Mouse (Mus musculus): ENCODE data around the gene Zfp819. TPM values are rescaled to one million over a fixed set of nuclear protein-coding genes. Genes with fewer than 3 reads are reported as not detected.
A peak's percentile ranks its signal among the peaks of the same experiment; 100 is the strongest.

The Zfp819 gene
- 0.47 and 0.53 TPM in 2 replicates for polyA plus RNA-seq (2014; fragmentation: Nextera tagmentation; extraction: Ambion mirVana)

- peak; percentile 94 for ATAC-seq
- H3K4me1 ChIP-seq (ENCODE audit: control insufficient read depth, insufficient read depth, low read length): peaks cover 7% of the 10 kb centered on the region
- H3K27ac ChIP-seq (ENCODE audit: low read depth, low read length): no peak within 1 kb of the TSS
- peak within 1 kb of the TSS; percentile 69 for H3K4me2 ChIP-seq (ENCODE audit: low read length)
- H3K9ac ChIP-seq (ENCODE audit: low read length): peak within 1 kb of the TSS; percentile 41
- H3K27me3 ChIP-seq (replicated peaks; ENCODE audit: control insufficient read depth, insufficient read depth, low read length): no peaks in the 10 kb centered on the region
- H3K36me3 ChIP-seq (ENCODE audit: control insufficient read depth, insufficient read depth, low read length): no peaks in the 10 kb centered on the region
- H3K9me3 ChIP-seq (replicated peaks; ENCODE audit: control insufficient read depth, low read length): no peaks in the 10 kb centered on the region
- WGBS: 16% methylated on average over 41 of the region's 41 CpGs
- H3K4me3 ChIP-seq (ENCODE audit: low read depth, low read length): peak within 1 kb of the TSS; percentile 35
- DNase-seq (ENCODE audit: low spot score): peak; percentile 86
Measured at GRCm38 (mm10) chr7:43606896-43607742, at the start of gene Zfp819. TSS of gene Zfp819 (plus strand) at chr7:43607169.

- Histone ChIP-seq H3K4me2 (ENCODE audit: low read length) (peak within 1 kb of the TSS; percentile 76), H3K9me3 (replicated peaks; ENCODE audit: control insufficient read depth, low read length) (no peaks in the 10 kb centered on the region), H3K27ac (ENCODE audit: low read depth, low read length) (peak within 1 kb of the TSS; percentile 87), H3K9ac (ENCODE audit: low read length) (peak within 1 kb of the TSS; percentile 78), H3K4me1 (ENCODE audit: control insufficient read depth, insufficient read depth, low read length) (peaks cover 10% of the 10 kb centered on the region), H3K36me3 (ENCODE audit: control insufficient read depth, insufficient read depth, low read length) (peaks cover 18% of the 10 kb centered on the region), H3K4me3 (ENCODE audit: low read depth, low read length) (peak within 1 kb of the TSS; percentile 79), H3K27me3 (replicated peaks; ENCODE audit: control insufficient read depth, insufficient read depth, low read length) (no peaks in the 10 kb centered on the region)
- under 1% methylated on average over 27 of the region's 27 CpGs for whole genome bisulfite sequencing
- ATAC-seq: peak; percentile 94
- DNase-seq (ENCODE audit: low spot score): peak; percentile 98
Measured at GRCm38 (mm10) chr7:43562006-43562633, 44.8 kb upstream of the Zfp819 start, which contains the start of gene Zfp658. TSS of gene Zfp658 (plus strand) at chr7:43562256.

GRCm38 (mm10) chr7:43562651-43563070 lies 44.3 kb upstream of the Zfp819 start:
- peaks cover 24% of the 10 kb centered on the region for H3K36me3 ChIP-seq (ENCODE audit: control insufficient read depth, insufficient read depth, low read length)
- peak overlapping the region; percentile 79 for H3K4me3 ChIP-seq (ENCODE audit: low read depth, low read length)
- H3K4me2 ChIP-seq (ENCODE audit: low read length): peak overlapping the region; percentile 76
- 0% methylated on average over 10 of the region's 10 CpGs for WGBS
- peak overlapping the region; percentile 78 for H3K9ac ChIP-seq (ENCODE audit: low read length)
- H3K9me3 ChIP-seq (replicated peaks; ENCODE audit: control insufficient read depth, low read length): no peaks in the 10 kb centered on the region
- ATAC-seq (peak; percentile 27), DNase-seq (ENCODE audit: low spot score) (peak; percentile 45)
- no peaks in the 10 kb centered on the region for H3K27me3 ChIP-seq (replicated peaks; ENCODE audit: control insufficient read depth, insufficient read depth, low read length)
- H3K4me1 ChIP-seq (ENCODE audit: control insufficient read depth, insufficient read depth, low read length): peaks cover 10% of the 10 kb centered on the region
- H3K27ac ChIP-seq (ENCODE audit: low read depth, low read length): peak overlapping the region; percentile 87

- no peak overlapping the region for H3K27ac ChIP-seq (ENCODE audit: low read depth, low read length)
- DNase-seq (ENCODE audit: low spot score) (no peak), ATAC-seq (no peak)
- H3K27me3 ChIP-seq (replicated peaks; ENCODE audit: control insufficient read depth, insufficient read depth, low read length): no peaks in the 10 kb centered on the region
- H3K4me1 ChIP-seq (ENCODE audit: control insufficient read depth, insufficient read depth, low read length): peaks cover 10% of the 10 kb centered on the region
- peaks cover 30% of the 10 kb centered on the region for H3K36me3 ChIP-seq (ENCODE audit: control insufficient read depth, insufficient read depth, low read length)
- H3K4me3 ChIP-seq (ENCODE audit: low read depth, low read length): peak overlapping the region; percentile 79
- H3K9ac ChIP-seq (ENCODE audit: low read length): peak overlapping the region; percentile 78
- WGBS: 56% methylated on average over 6 of the region's 6 CpGs
- H3K4me2 ChIP-seq (ENCODE audit: low read length): peak overlapping the region; percentile 76
- no peaks in the 10 kb centered on the region for H3K9me3 ChIP-seq (replicated peaks; ENCODE audit: control insufficient read depth, low read length)
Measured at GRCm38 (mm10) chr7:43563300-43563699, 43.7 kb upstream of the Zfp819 start.

- Histone ChIP-seq H3K27ac (ENCODE audit: low read depth, low read length) (no peak overlapping the region), H3K4me1 (ENCODE audit: control insufficient read depth, insufficient read depth, low read length) (no peaks in the 10 kb centered on the region), H3K9me3 (replicated peaks; ENCODE audit: control insufficient read depth, low read length) (no peaks in the 10 kb centered on the region), H3K4me2 (ENCODE audit: low read length) (no peak overlapping the region), H3K4me3 (ENCODE audit: low read depth, low read length) (no peak overlapping the region), H3K36me3 (ENCODE audit: control insufficient read depth, insufficient read depth, low read length) (peaks cover 78% of the 10 kb centered on the region), H3K27me3 (replicated peaks; ENCODE audit: control insufficient read depth, insufficient read depth, low read length) (no peaks in the 10 kb centered on the region), H3K9ac (ENCODE audit: low read length) (no peak overlapping the region)
- ATAC-seq (no peak), DNase-seq (ENCODE audit: low spot score) (no peak)
- WGBS: 91% methylated on average over 2 of the region's 2 CpGs
Measured at GRCm38 (mm10) chr7:43571216-43571615, 35.8 kb upstream of the Zfp819 start.

GRCm38 (mm10) chr7:43579440-43580171 lies 27.4 kb upstream of the Zfp819 start, which contains the start of gene Zfp719:
TSS of gene Zfp719 (plus strand) at chr7:43579610.
- Histone ChIP-seq H3K27me3 (replicated peaks; ENCODE audit: control insufficient read depth, insufficient read depth, low read length) (no peaks in the 10 kb centered on the region), H3K27ac (ENCODE audit: low read depth, low read length) (peak within 1 kb of the TSS; percentile 80), H3K36me3 (ENCODE audit: control insufficient read depth, insufficient read depth, low read length) (peaks cover 23% of the 10 kb centered on the region), H3K4me3 (ENCODE audit: low read depth, low read length) (peak within 1 kb of the TSS; percentile 52), H3K4me2 (ENCODE audit: low read length) (peak within 1 kb of the TSS; percentile 76), H3K9me3 (replicated peaks; ENCODE audit: control insufficient read depth, low read length) (no peaks in the 10 kb centered on the region), H3K9ac (ENCODE audit: low read length) (peak within 1 kb of the TSS; percentile 67), H3K4me1 (ENCODE audit: control insufficient read depth, insufficient read depth, low read length) (peaks cover 10% of the 10 kb centered on the region)
- ATAC-seq: peak; percentile 98
- peak; percentile 99 for DNase-seq (ENCODE audit: low spot score)
- under 1% methylated on average over 37 of the region's 37 CpGs for WGBS

GRCm38 (mm10) chr7:43580526-43580925 lies 26.4 kb upstream of the Zfp819 start:
- ATAC-seq (no peak), DNase-seq (ENCODE audit: low spot score) (no peak)
- peak overlapping the region; percentile 76 for H3K4me2 ChIP-seq (ENCODE audit: low read length)
- H3K27ac ChIP-seq (ENCODE audit: low read depth, low read length): no peak overlapping the region
- H3K9ac ChIP-seq (ENCODE audit: low read length): peak overlapping the region; percentile 67; the same call in 1 of the 2 replicates
- H3K27me3 ChIP-seq (replicated peaks; ENCODE audit: control insufficient read depth, insufficient read depth, low read length): no peaks in the 10 kb centered on the region
- 67% methylated on average over 5 of the region's 5 CpGs for WGBS
- no peaks in the 10 kb centered on the region for H3K9me3 ChIP-seq (replicated peaks; ENCODE audit: control insufficient read depth, low read length)
- H3K4me1 ChIP-seq (ENCODE audit: control insufficient read depth, insufficient read depth, low read length): peaks cover 10% of the 10 kb centered on the region
- H3K36me3 ChIP-seq (ENCODE audit: control insufficient read depth, insufficient read depth, low read length): peaks cover 26% of the 10 kb centered on the region
- peak overlapping the region; percentile 52 for H3K4me3 ChIP-seq (ENCODE audit: low read depth, low read length)

GRCm38 (mm10) chr7:43584790-43585189 lies 22.2 kb upstream of the Zfp819 start:
- no peak overlapping the region for H3K4me3 ChIP-seq (ENCODE audit: low read depth, low read length)
- no peaks in the 10 kb centered on the region for H3K9me3 ChIP-seq (replicated peaks; ENCODE audit: control insufficient read depth, low read length)
- H3K36me3 ChIP-seq (ENCODE audit: control insufficient read depth, insufficient read depth, low read length): peaks cover 59% of the 10 kb centered on the region
- no peak overlapping the region for H3K4me2 ChIP-seq (ENCODE audit: low read length)
- no peak overlapping the region for H3K27ac ChIP-seq (ENCODE audit: low read depth, low read length)
- no peaks in the 10 kb centered on the region for H3K27me3 ChIP-seq (replicated peaks; ENCODE audit: control insufficient read depth, insufficient read depth, low read length)
- DNase-seq (ENCODE audit: low spot score): no peak
- H3K9ac ChIP-seq (ENCODE audit: low read length): no peak overlapping the region
- WGBS: 85% methylated on average over 5 of the region's 5 CpGs
- no peak for ATAC-seq
- H3K4me1 ChIP-seq (ENCODE audit: control insufficient read depth, insufficient read depth, low read length): peaks cover 10% of the 10 kb centered on the region
